Mouse (Mus musculus): ENCODE results near the gene Slc2a5.

- TF ChIP-seq POLR2A (IDR thresholded peaks at IDR 0.05; ENCODE audit: borderline replicate concordance, control insufficient read depth, low read depth, low read length) (no peak), CTCF (IDR thresholded peaks at IDR 0.05; ENCODE audit: control insufficient read depth, insufficient read depth, low read length) (no peak)
These were observed 32.3 kb upstream of the Slc2a5 start for GRCm38 (mm10) chr4:150086841-150087160.

All from bone marrow, adult 2 months (tissue).